Mouse (Mus musculus) telencephalon, adult 2 months (tissue): ENCODE results near the gene Mrpl14.
A peak's percentile ranks its signal among the peaks of the same experiment; 100 is the strongest.

ENCODE experiments used
- DNase-seq: peaks from one replicate; pipeline ENCODE4 v3.0.0-alpha.2; 2011; ENCODE audit warnings: low read depth, low spot score

The Mrpl14 gene

GRCm38 (mm10) chr17:45724574-45724921, 38.4 kb downstream of the Mrpl14 start:
- no peak for DNase-seq

GRCm38 (mm10) chr17:45726249-45726648, 40.1 kb downstream of the Mrpl14 start:
- no peak for DNase-seq

GRCm38 (mm10) chr17:45727481-45727880, 41.4 kb downstream of the Mrpl14 start:
- no peak for DNase-seq

GRCm38 (mm10) chr17:45727983-45728723, 42.0 kb downstream of the Mrpl14 start:
- no peak for DNase-seq

GRCm38 (mm10) chr17:45729387-45729786, 43.3 kb downstream of the Mrpl14 start:
- no peak for DNase-seq

GRCm38 (mm10) chr17:45730696-45731095, 44.6 kb downstream of the Mrpl14 start:
- no peak for DNase-seq

- DNase-seq, result no peak
Observed at GRCm38 (mm10) chr17:45731172-45731864, 45.2 kb downstream of the Mrpl14 start.

GRCm38 (mm10) chr17:45733038-45733734, 47.1 kb downstream of the Mrpl14 start:
- no peak for DNase-seq

- DNase-seq, result no peak
Observed at GRCm38 (mm10) chr17:45733735-45734301, 47.7 kb downstream of the Mrpl14 start, which contains the start of gene 1600014C23Rik. TSS of gene 1600014C23Rik (minus strand) at chr17:45733844.

GRCm38 (mm10) chr17:45734333-45734732, 48.2 kb downstream of the Mrpl14 start:
- no peak for DNase-seq

- no peak for DNase-seq
Observed at GRCm38 (mm10) chr17:45734881-45735280, 48.8 kb downstream of the Mrpl14 start.

GRCm38 (mm10) chr17:45735382-45736310, 49.5 kb downstream of the Mrpl14 start:
- peak; percentile 67 for DNase-seq

- peak; percentile 74 for DNase-seq
Observed at GRCm38 (mm10) chr17:45736311-45737077, 50.4 kb downstream of the Mrpl14 start.

GRCm38 (mm10) chr17:45737078-45737601, 51.0 kb downstream of the Mrpl14 start:
- DNase-seq, result no peak

GRCm38 (mm10) chr17:45742371-45743147, 56.4 kb downstream of the Mrpl14 start:
- DNase-seq, result no peak

GRCm38 (mm10) chr17:45745629-45746028, 59.5 kb downstream of the Mrpl14 start:
- no peak for DNase-seq

- no peak for DNase-seq
Observed at GRCm38 (mm10) chr17:45746755-45747154, 60.6 kb downstream of the Mrpl14 start.

GRCm38 (mm10) chr17:45747293-45747692, 61.2 kb downstream of the Mrpl14 start:
- DNase-seq, result no peak
